Mouse (Mus musculus) bone marrow, adult 2 months (tissue): Measurements from ENCODE around the gene Bcas3.

ENCODE experiments used
- CTCF ChIP-seq: fragments of 200-500 bp; IDR thresholded peaks from 2 replicates; pipeline ENCODE4 v1.5.1; 2011; ENCODE audit warnings: low read length, control low read depth; ENCODE audit not compliant: control insufficient read depth, insufficient read depth
- POLR2A ChIP-seq: fragments of 200-500 bp; IDR thresholded peaks from 2 replicates; pipeline ENCODE4 v1.6.1; 2011; ENCODE audit warnings: low read depth, mild to moderate bottlenecking, control low read depth, low read length, borderline replicate concordance; ENCODE audit not compliant: control insufficient read depth

DNA sequence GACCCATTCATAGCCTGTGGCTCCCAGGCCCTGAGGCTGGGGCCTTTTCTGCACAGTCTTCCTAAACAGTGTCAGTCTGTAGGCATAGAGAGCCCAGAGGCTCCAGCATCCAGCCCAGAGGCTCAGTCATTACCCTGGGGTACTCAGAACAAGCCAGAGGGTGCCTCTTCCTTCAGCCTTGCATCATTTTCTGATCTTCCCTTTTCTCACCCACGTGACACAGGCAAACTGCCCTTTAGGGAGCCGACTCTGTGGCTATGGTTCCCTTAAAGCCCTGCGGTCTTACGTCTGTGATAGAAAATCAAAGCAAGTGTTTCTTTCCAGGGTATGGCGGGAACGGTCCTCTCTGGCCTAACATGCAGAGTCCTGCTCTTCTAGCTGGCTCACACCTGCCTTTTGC lies 421.7 kb downstream of the Bcas3 start:
- TF ChIP-seq CTCF (no peak), POLR2A (no peak)
